Mouse (Mus musculus) heart, adult 2 months (tissue): ENCODE data around the gene Thap4. TPM values are rescaled to one million over a fixed set of nuclear protein-coding genes. Genes with fewer than 3 reads are reported as not detected.
A peak's percentile ranks its signal among the peaks of the same experiment; 100 is the strongest.

ENCODE experiments used
- DNase-seq, 2 experiments: peaks; one replicate each; pipeline ENCODE4 v3.0.0; 2021
- H3K27ac ChIP-seq: fragments of 200-600 bp; 2 replicates; pipeline ENCODE4 v1.8.1; 2022
- H3K27me3 ChIP-seq: fragments of 200-500 bp; 2 replicates; pipeline ENCODE4 v1.6.1; 2012; ENCODE audit warnings: mild to moderate bottlenecking, low read length, inconsistent platforms, mixed read lengths; ENCODE audit not compliant: control insufficient read depth, insufficient read depth
- H3K36me3 ChIP-seq: fragments of 200-500 bp; 2 replicates; pipeline ENCODE4 v1.6.1; 2012; ENCODE audit warnings: low read length, inconsistent platforms; ENCODE audit not compliant: control insufficient read depth, insufficient read depth
- H3K4me1 ChIP-seq: fragments of 200-500 bp; 2 replicates; pipeline ENCODE4 v1.6.1; 2011; ENCODE audit warnings: low read length; ENCODE audit not compliant: control insufficient read depth, insufficient read depth
- H3K4me3 ChIP-seq: fragments of 200-600 bp; 2 replicates; pipeline ENCODE4 v1.8.1; 2022
- H3K79me2 ChIP-seq: fragments of 200-500 bp; replicated peaks from 2 replicates; pipeline ENCODE4 v1.6.1; 2012; ENCODE audit warnings: mild to moderate bottlenecking, inconsistent platforms, low read length, moderate library complexity, mixed read lengths; ENCODE audit not compliant: control insufficient read depth, insufficient read depth
- H3K9ac ChIP-seq: fragments of 200-500 bp; 2 replicates; pipeline ENCODE4 v1.6.1; 2012; ENCODE audit warnings: low read depth, mild to moderate bottlenecking, control low read depth, inconsistent platforms, low read length, mixed read lengths
- CTCF ChIP-seq: fragments of 200-600 bp; IDR thresholded peaks from 2 replicates; pipeline ENCODE4 v1.8.1; 2022; ENCODE audit warnings: antibody characterized with exemption, mild to moderate bottlenecking, moderate library complexity
- EP300 ChIP-seq: fragments of 200-500 bp; IDR thresholded peaks from 2 replicates; pipeline ENCODE4 v1.6.1; 2011; ENCODE audit warnings: low read depth, low read length, control low read depth; ENCODE audit not compliant: insufficient read depth
- POLR2A ChIP-seq: fragments of 200-500 bp; IDR thresholded peaks from 2 replicates; pipeline ENCODE4 v1.6.1; 2011; ENCODE audit warnings: mild to moderate bottlenecking, low read depth, low read length, control low read depth; ENCODE audit not compliant: insufficient read depth
- WGBS: fragments of 180-500 bp; shearing (Covaris S2); methylation state at CpG from one replicate; pipeline ENCODE4 v1.1.7; 2018; 5-methylcytosine and 5-hydroxymethylcytosine counted together
- intact Hi-C: fragments of 180-260 bp; cut with DNase I; formaldehyde crosslinking; loops from one replicate; pipeline ENCODE4 v1.15.1; 2025
- long read RNA-seq: library from polyadenylated mRNA; stranded (forward); transcript quantifications from one replicate; pipeline ENCODE4 v2.0.0, GENCODE M21; 2021
- polyA plus RNA-seq: library from polyadenylated mRNA; depleted of rRNA; stranded (reverse); fragments of >200 nt; gene quantifications from 2 replicates; pipeline ENCODE4 v1.2.3, GENCODE M21; 2012; rRNA removed
- total RNA-seq, 2 experiments: library from RNA; stranded (reverse); gene quantifications; 2 replicates each; pipeline ENCODE4 v1.2.3; 2021

Thap4 gene
- total RNA-seq: 10 to 100 TPM; 75.0 to 80.4 TPM
- 69.0 and 76.9 TPM in 2 replicates for polyA plus RNA-seq
- long read RNA-seq, full-length matches to known transcripts: 22 of 27 reads
- long read RNA-seq, partial matches to known transcripts: 5 of 27 reads
- long read RNA-seq, other reads (novel, unspliced or antisense): 0 of 27 reads

DNA sequence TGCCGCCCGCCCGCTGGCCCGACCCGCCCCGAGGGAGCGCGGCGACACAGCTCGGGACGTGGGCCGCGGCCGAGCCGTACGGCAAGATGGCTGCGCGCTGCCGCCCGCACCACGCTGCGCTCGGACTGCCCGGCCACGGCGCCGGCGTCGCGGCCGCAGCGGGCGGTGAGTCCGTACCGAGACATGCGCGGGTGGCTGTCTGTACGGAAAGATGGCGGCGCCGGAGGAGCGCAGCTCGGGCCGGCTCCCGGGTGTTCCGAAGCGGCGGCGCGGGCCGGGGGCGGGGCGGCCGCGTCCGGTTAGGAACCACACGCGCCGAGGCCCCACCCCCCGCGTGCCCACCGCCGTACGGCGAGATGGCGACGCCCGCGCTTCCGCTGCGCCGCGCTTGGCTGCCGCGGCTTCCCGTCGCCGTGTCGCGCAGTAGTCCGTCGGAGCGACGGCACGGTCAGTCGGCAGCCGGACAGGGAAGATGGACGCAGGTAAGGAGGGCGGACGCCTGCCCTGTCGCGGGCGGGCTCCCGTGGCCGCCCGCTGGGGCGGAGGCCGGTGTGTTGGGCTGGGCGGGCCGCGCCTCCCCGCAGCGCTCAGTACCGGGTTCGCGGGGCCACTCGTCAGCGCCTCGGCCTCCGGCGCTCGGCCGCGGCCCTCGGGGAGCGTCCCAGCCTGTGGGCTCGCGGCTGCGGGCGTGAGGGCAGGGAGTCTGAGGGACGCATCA is at the start of gene Thap4:
Gene Thap4 (minus strand): TSS at position 292 of the 718 bp plus-strand sequence.
- H3K27ac ChIP-seq: peak within 1 kb of the TSS; percentile 87
- H3K4me3 ChIP-seq: peak within 1 kb of the TSS; percentile 86
- H3K27me3 ChIP-seq: no peaks in the 10 kb centered on the region
- peak within 1 kb of the TSS; percentile 88 for H3K9ac ChIP-seq
- intact Hi-C loops: loop anchor here (2.0 to 10.0 kb wide), 4 partner anchors 48 to 310 kb away; partner anchors contain the start of gene Ing5
- H3K79me2 ChIP-seq: peaks cover 9% of the 10 kb centered on the region
- no peaks in the 10 kb centered on the region; the same call in none of the 2 replicates for H3K36me3 ChIP-seq
- peaks cover 3% of the 10 kb centered on the region; the same call in 1 of the 2 replicates for H3K4me1 ChIP-seq
- TF ChIP-seq POLR2A: peak; percentile 74; the same call in 1 of the 2 replicates
- no peak for TF ChIP-seq EP300
- TF ChIP-seq CTCF: no peak
- under 1% methylated on average over 103 of the region's 121 CpGs for WGBS
- DNase-seq: peak; percentile 95 to 97

GRCm38 (mm10) chr1:93803556-93804507 is 49.2 kb upstream of the Thap4 start, which contains the start of gene Ing5:
TSS of gene Ing5 (plus strand) at chr1:93803965.
- Histone ChIP-seq H3K36me3 (no peaks in the 10 kb centered on the region), H3K79me2 (no peaks in the 10 kb centered on the region), H3K4me3 (peak within 1 kb of the TSS; percentile 73), H3K27ac (peak within 1 kb of the TSS; percentile 91), H3K27me3 (no peaks in the 10 kb centered on the region), H3K9ac (peak within 1 kb of the TSS; percentile 90), H3K4me1 (0 out of 2 replicates have a peak, but pooled peaks cover 1% of the 10 kb centered on the region)
- WGBS: under 1% methylated on average over 94 of the region's 94 CpGs
- intact Hi-C loops: loop anchor here (1.0 to 10.0 kb wide), 7 partner anchors 19 to 459 kb away; partner anchors contain the start of genes Farp2, Hdlbp, Pask and Ppp1r7
- peak; percentile 51; the same call in 1 of the 2 replicates for TF ChIP-seq POLR2A
- no peak for TF ChIP-seq EP300
- no peak; the same call in none of the 2 replicates for TF ChIP-seq CTCF
- peak; percentile 99 to 100 for DNase-seq

GRCm38 (mm10) chr1:93802771-93803170 is 48.1 kb upstream of the Thap4 start:
- no peak overlapping the region for H3K4me3 ChIP-seq
- H3K27ac ChIP-seq: no peak overlapping the region; the same call in 1 of the 2 replicates
- no peaks in the 10 kb centered on the region for H3K36me3 ChIP-seq
- no peaks in the 10 kb centered on the region for H3K27me3 ChIP-seq
- no peak overlapping the region for H3K9ac ChIP-seq
- intact Hi-C loops: loop anchor here (1.0 to 10.0 kb wide), 6 partner anchors 48 to 458 kb away; partner anchors contain the start of genes Farp2, Hdlbp, Pask and Ppp1r7
- 0 out of 2 replicates have a peak, but pooled peaks cover 1% of the 10 kb centered on the region for H3K4me1 ChIP-seq
- no peak for DNase-seq
- H3K79me2 ChIP-seq: no peaks in the 10 kb centered on the region
- TF ChIP-seq EP300 (no peak), POLR2A (no peak), CTCF (no peak)
- WGBS: 83% methylated on average over 5 of the region's 5 CpGs

GRCm38 (mm10) chr1:93801741-93802238 is 47.1 kb upstream of the Thap4 start, which contains the start of gene Dtymk:
TSS of gene Dtymk (minus strand) at chr1:93801934.
- H3K27me3 ChIP-seq: no peaks in the 10 kb centered on the region
- intact Hi-C loops: loop anchor here (2.0 to 10.0 kb wide), 5 partner anchors 47 to 457 kb away; partner anchors contain the start of genes Farp2, Pask, Ppp1r7 and Thap4
- peak; percentile 90 to 95 for DNase-seq

More at GRCm38 (mm10) chr1:93801741-93802238, 47.1 kb upstream of the Thap4 start, which contains the start of gene Dtymk:
- Histone ChIP-seq H3K4me1 (0 out of 2 replicates have a peak, but pooled peaks cover 1% of the 10 kb centered on the region), H3K4me3 (peak within 1 kb of the TSS; percentile 62), H3K36me3 (no peaks in the 10 kb centered on the region), H3K9ac (peak within 1 kb of the TSS; percentile 80), H3K27ac (peak within 1 kb of the TSS; percentile 61), H3K79me2 (no peaks in the 10 kb centered on the region)
- TF ChIP-seq CTCF (peak; percentile 63), EP300 (peak; percentile 46; the same call in 1 of the 2 replicates), POLR2A (peak; percentile 78)
- under 1% methylated on average over 42 of the region's 42 CpGs for WGBS
